Mouse (Mus musculus): ENCODE data around the gene Hspg2. TPM values are rescaled to one million over a fixed set of nuclear protein-coding genes. Genes with fewer than 3 reads are reported as not detected.
A peak's percentile ranks its signal among the peaks of the same experiment; 100 is the strongest.

The Hspg2 gene
- polyA plus RNA-seq, 2 experiments, result 3.3 to 5.0 TPM

DNA sequence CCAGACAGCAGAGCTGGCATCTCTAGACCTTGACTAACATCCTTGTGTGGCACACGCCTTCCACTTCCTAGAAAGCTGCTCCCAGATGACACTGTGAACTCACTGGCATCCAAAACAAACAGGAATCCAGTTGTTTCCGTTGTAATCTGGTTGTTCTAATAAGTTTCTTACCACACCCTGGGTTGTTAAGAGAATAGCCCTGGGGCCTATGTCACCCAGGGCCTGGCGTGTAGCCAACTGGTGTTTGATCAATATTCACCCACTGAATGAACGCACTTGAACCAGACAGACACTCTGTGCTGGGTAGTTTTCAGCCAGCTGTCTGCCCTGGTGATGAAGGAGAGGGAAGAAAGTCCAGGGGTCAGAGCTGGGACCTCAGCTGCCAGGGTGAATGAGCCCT is 58.8 kb downstream of the Hspg2 start:
- H3K4me2 ChIP-seq (ENCODE audit: low read depth), result no peak overlapping the region
- no peaks in the 10 kb centered on the region for H3K27me3 ChIP-seq (ENCODE audit: control insufficient read depth, insufficient read depth, low read length)
- TF ChIP-seq CTCF (IDR thresholded peaks at IDR 0.05; ENCODE audit: low read depth) (no peak), EP300 (IDR thresholded peaks at IDR 0.05; ENCODE audit: low read depth) (no peak)
- H3K4me3 ChIP-seq (ENCODE audit: insufficient read depth in 1 of 2, low read depth in 2 of 2, low read length in 2 of 2), result no peak overlapping the region
- WGBS (ENCODE audit: insufficient replicate concordance), result 59% methylated on average over 4 of the region's 4 CpGs
- no peaks in the 10 kb centered on the region for H3K36me3 ChIP-seq (replicated peaks; ENCODE audit: control insufficient read depth, insufficient read depth, low read depth)
- H3K4me1 ChIP-seq (replicated peaks; ENCODE audit: control insufficient read depth in 2 of 2, insufficient read depth in 2 of 2, low read length in 1 of 2), result no peaks in the 10 kb centered on the region
- H3K9ac ChIP-seq (replicated peaks), result no peak overlapping the region
- DNase-seq (ENCODE audit: low read depth in 3 of 3, low spot score in 3 of 3) (no peak), ATAC-seq (ENCODE audit: insufficient read depth) (no peak)
- H3K27ac ChIP-seq, result no peak overlapping the region
- H3K9me3 ChIP-seq (ENCODE audit: control insufficient read depth, low read length), result no peaks in the 10 kb centered on the region

DNA sequence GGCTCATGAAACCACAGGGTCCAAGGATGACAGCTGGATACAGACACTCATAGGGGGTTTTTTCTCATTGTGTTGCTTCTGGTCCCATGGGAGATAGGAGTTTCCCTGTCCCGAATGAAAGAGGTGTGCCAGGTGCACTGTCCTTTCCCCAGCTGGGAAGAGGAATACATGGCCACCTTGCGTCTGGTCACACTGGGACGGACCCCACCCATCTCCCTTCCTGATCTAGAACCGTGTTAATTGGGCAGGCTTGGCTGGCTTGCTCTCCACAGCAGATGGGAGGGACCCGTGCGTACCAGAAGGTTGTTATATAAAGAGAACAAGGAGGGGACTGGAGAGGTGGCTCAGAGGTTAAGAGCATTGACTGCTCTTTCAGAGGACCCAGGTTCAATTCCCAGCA is 59.3 kb downstream of the Hspg2 start:
- TF ChIP-seq EP300 (IDR thresholded peaks at IDR 0.05; ENCODE audit: low read depth) (no peak), CTCF (IDR thresholded peaks at IDR 0.05; ENCODE audit: low read depth) (no peak)
- DNase-seq (ENCODE audit: low read depth in 3 of 3, low spot score in 3 of 3) (no peak), ATAC-seq (ENCODE audit: insufficient read depth) (no peak)
- Histone ChIP-seq H3K36me3 (replicated peaks; ENCODE audit: control insufficient read depth, insufficient read depth, low read depth) (no peaks in the 10 kb centered on the region), H3K9me3 (ENCODE audit: control insufficient read depth, low read length) (no peaks in the 10 kb centered on the region), H3K9ac (replicated peaks) (no peak overlapping the region), H3K4me2 (ENCODE audit: low read depth) (no peak overlapping the region), H3K4me1 (replicated peaks; ENCODE audit: control insufficient read depth in 2 of 2, insufficient read depth in 2 of 2, low read length in 1 of 2) (no peaks in the 10 kb centered on the region), H3K27ac (no peak overlapping the region), H3K27me3 (ENCODE audit: control insufficient read depth, insufficient read depth, low read length) (no peaks in the 10 kb centered on the region), H3K4me3 (ENCODE audit: insufficient read depth in 1 of 2, low read depth in 2 of 2, low read length in 2 of 2) (no peak overlapping the region)
- 68% methylated on average over 6 of the region's 6 CpGs for WGBS (ENCODE audit: insufficient replicate concordance)

DNA sequence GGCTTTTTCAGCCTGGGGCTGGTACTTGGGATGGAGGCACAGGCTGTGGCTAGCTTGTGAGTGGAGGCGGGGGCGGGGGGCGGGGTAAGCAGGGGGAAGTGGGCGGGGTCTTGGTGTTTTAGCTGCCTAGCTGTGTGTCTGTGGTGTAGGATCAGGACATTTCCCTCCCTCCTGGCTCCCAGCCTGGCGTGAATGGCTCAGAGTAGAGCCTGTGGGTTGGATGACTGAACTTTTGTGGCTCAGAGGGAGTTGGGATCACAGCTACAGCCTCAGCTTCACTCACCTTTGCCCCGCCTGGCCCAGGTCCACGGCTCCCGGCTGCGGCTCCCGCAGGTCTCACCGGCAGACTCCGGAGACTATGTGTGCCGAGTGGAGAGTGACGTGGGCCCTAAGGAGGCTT is 71.8 kb downstream of the Hspg2 start:
- DNase-seq (ENCODE audit: low read depth in 3 of 3, low spot score in 3 of 3) (no peak), ATAC-seq (ENCODE audit: insufficient read depth) (0 out of 2 replicates have a peak, but pooled peaks have one; percentile 8)
- no peaks in the 10 kb centered on the region for H3K36me3 ChIP-seq (replicated peaks; ENCODE audit: control insufficient read depth, insufficient read depth, low read depth)
- H3K4me2 ChIP-seq (ENCODE audit: low read depth), result no peak overlapping the region
- H3K9ac ChIP-seq (replicated peaks), result no peak overlapping the region
- H3K9me3 ChIP-seq (ENCODE audit: control insufficient read depth, low read length), result no peaks in the 10 kb centered on the region
- H3K27me3 ChIP-seq (ENCODE audit: control insufficient read depth, insufficient read depth, low read length), result no peaks in the 10 kb centered on the region
- H3K27ac ChIP-seq, result no peak overlapping the region
- TF ChIP-seq CTCF (IDR thresholded peaks at IDR 0.05; ENCODE audit: low read depth), result no peak
- TF ChIP-seq EP300 (IDR thresholded peaks at IDR 0.05; ENCODE audit: low read depth), result no peak
- WGBS (ENCODE audit: insufficient replicate concordance), result 55% methylated on average over 14 of the region's 14 CpGs
- H3K4me3 ChIP-seq (ENCODE audit: insufficient read depth in 1 of 2, low read depth in 2 of 2, low read length in 2 of 2), result no peak overlapping the region
- no peaks in the 10 kb centered on the region for H3K4me1 ChIP-seq (replicated peaks; ENCODE audit: control insufficient read depth in 2 of 2, insufficient read depth in 2 of 2, low read length in 1 of 2)

DNA sequence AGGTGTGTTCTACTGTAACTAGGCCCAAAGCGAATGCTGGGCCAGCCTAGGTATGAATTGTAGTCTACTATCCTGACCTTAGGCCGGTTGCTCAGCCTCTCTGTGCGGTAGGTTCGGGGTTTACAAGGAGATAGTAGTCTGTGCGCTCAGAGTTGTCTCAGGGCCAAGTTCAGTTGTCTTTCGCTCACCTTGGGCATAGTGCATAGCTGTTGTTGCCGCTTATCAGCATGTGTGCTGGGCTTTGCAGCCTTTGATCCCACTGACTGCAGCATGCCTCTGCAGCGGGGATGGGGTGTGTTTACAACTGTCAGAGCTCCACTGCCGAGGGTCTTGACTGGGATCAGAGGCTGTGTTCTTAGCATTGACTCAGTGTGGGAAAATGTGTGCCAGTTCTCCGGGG is 74.4 kb downstream of the Hspg2 start:
- TF ChIP-seq CTCF (IDR thresholded peaks at IDR 0.05; ENCODE audit: low read depth) (no peak), EP300 (IDR thresholded peaks at IDR 0.05; ENCODE audit: low read depth) (no peak)
- Histone ChIP-seq H3K9ac (replicated peaks) (no peak overlapping the region), H3K4me1 (replicated peaks; ENCODE audit: control insufficient read depth in 2 of 2, insufficient read depth in 2 of 2, low read length in 1 of 2) (no peaks in the 10 kb centered on the region), H3K27me3 (ENCODE audit: control insufficient read depth, insufficient read depth, low read length) (no peaks in the 10 kb centered on the region), H3K4me2 (ENCODE audit: low read depth) (no peak overlapping the region), H3K36me3 (replicated peaks; ENCODE audit: control insufficient read depth, insufficient read depth, low read depth) (no peaks in the 10 kb centered on the region), H3K9me3 (ENCODE audit: control insufficient read depth, low read length) (no peaks in the 10 kb centered on the region), H3K27ac (no peak overlapping the region), H3K4me3 (ENCODE audit: insufficient read depth in 1 of 2, low read depth in 2 of 2, low read length in 2 of 2) (no peak overlapping the region)
- 61% methylated on average over 10 of the region's 10 CpGs for WGBS (ENCODE audit: insufficient replicate concordance)
- DNase-seq (ENCODE audit: low read depth in 3 of 3, low spot score in 3 of 3), result no peak
- ATAC-seq (ENCODE audit: insufficient read depth), result no peak

DNA sequence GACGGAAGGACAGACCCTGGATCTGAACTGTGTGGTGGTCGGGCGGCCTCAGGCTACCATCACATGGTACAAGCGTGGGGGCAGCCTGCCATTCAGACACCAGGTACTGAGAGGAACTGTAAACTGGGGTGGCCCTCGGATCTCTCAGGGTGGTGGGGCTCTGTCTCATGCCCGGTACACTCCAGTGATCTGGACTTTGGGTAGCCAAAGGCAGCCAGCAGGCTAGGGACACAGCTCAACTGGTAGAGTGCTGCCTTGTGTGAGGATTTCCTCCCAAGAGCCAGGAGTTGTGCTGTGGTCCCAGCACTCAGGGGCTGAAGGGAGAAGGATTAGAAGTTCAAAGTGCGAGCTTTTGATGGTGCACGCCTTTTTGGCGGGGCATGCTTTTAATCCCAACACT is 77.0 kb downstream of the Hspg2 start:
- H3K27ac ChIP-seq, result no peak overlapping the region
- no peaks in the 10 kb centered on the region for H3K9me3 ChIP-seq (ENCODE audit: control insufficient read depth, low read length)
- no peak overlapping the region for H3K9ac ChIP-seq (replicated peaks)
- no peaks in the 10 kb centered on the region for H3K27me3 ChIP-seq (ENCODE audit: control insufficient read depth, insufficient read depth, low read length)
- no peak overlapping the region for H3K4me2 ChIP-seq (ENCODE audit: low read depth)
- H3K36me3 ChIP-seq (replicated peaks; ENCODE audit: control insufficient read depth, insufficient read depth, low read depth), result no peaks in the 10 kb centered on the region
- TF ChIP-seq CTCF (IDR thresholded peaks at IDR 0.05; ENCODE audit: low read depth) (no peak), EP300 (IDR thresholded peaks at IDR 0.05; ENCODE audit: low read depth) (no peak)
- ATAC-seq (ENCODE audit: insufficient read depth), result no peak
- DNase-seq (ENCODE audit: low read depth in 3 of 3, low spot score in 3 of 3), result no peak
- 71% methylated on average over 9 of the region's 9 CpGs for WGBS (ENCODE audit: insufficient replicate concordance)
- no peak overlapping the region for H3K4me3 ChIP-seq (ENCODE audit: insufficient read depth in 1 of 2, low read depth in 2 of 2, low read length in 2 of 2)
- no peaks in the 10 kb centered on the region for H3K4me1 ChIP-seq (replicated peaks; ENCODE audit: control insufficient read depth in 2 of 2, insufficient read depth in 2 of 2, low read length in 1 of 2)
